Mouse (Mus musculus): ENCODE data around the gene Tnfrsf11a. TPM values are rescaled to one million over a fixed set of nuclear protein-coding genes. Genes with fewer than 3 reads are reported as not detected.

Tnfrsf11a gene
- polyA plus RNA-seq, 2 experiments from 2014 or later = 0.15 TPM; not detected in 1

Other genes with a start within 250 kb of the Tnfrsf11a start
- 10 to 100 TPM; 16.4 to 18.6 TPM for gene Pign, start 117.0 kb upstream of the Tnfrsf11a start, polyA plus RNA-seq (2017; shearing (Covaris generic))
- 10 to 100 TPM; 45.9 to 53.2 TPM for gene Relch, start 116.9 kb upstream of the Tnfrsf11a start, polyA plus RNA-seq (2017; shearing (Covaris generic))
- 1 to 10 TPM; 7.3 to 8.8 TPM for gene Zcchc2, start 209.7 kb downstream of the Tnfrsf11a start, polyA plus RNA-seq (2017; shearing (Covaris generic))

Data from CD4-positive, CD25-positive, alpha-beta regulatory T cell, adult 4 months (primary cell).